ENCODE assay signal across 9 mouse cellular contexts in the genomic region with DNA sequence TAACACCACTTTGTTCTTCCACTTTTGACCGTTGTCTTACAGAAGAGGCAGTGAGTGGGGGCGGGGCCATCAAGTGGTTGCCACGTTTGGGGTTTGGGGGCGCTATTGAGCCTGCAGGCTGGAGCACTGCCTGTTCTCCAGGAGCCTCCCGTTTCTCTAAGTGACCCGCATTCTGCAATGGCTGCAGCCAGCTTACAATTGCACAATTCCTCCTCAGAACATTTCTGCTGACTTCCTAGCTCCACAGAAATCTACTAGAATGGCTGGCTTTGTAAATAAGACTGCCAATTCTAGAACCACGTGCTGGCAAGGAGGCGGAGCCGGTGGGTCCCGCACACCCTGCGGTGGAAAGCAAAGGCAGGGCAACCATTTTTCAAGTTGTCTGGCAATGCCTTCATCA. TPM values are rescaled to one million over a fixed set of nuclear protein-coding genes. Genes with fewer than 3 reads are reported as not detected.
DNase-seq lines count a peak whose midpoint lies in the region; ATAC-seq and TF ChIP-seq lines count a peak whose summit lies in the region.
"Had no signal": no experiment of that assay in that cellular context is flagged by ENCODE, and none has a peak within 500 bp of the region (broad histone marks: within the 10 kb centered on the region; RNA-seq: fewer than 3 reads in every experiment).

No protein-coding gene starts in this region.

- no peak overlapping the region for H3K4me3 ChIP-seq in E14TG2a.4 (replicated peaks; ENCODE audit: low read length)
- H3K4me3 ChIP-seq in hindbrain, embryonic 16.5 days (ENCODE audit: low read length) = 0 out of 2 replicates have a peak overlapping the region, but pooled peaks have one; percentile 1

- H3K36me3 ChIP-seq in E14TG2a.4 (ENCODE audit: insufficient read depth, low read length) = no peaks in the 10 kb centered on the region
- no peaks in the 10 kb centered on the region for H3K36me3 ChIP-seq in hindbrain, embryonic 16.5 days (ENCODE audit: control insufficient read depth, insufficient read depth, low read length)

- TF ChIP-seq CTCF in E14TG2a.4 (conservative IDR thresholded peaks at IDR 0.05; ENCODE audit: low read length) = peak; percentile 40

- H3K9me3 ChIP-seq in E14TG2a.4 (ENCODE audit: low read length) = peaks cover 9% of the 10 kb centered on the region; the same call in 1 of the 2 replicates
- peaks cover 2% of the 10 kb centered on the region; the same call in 1 of the 2 replicates for H3K9me3 ChIP-seq in hindbrain, embryonic 16.5 days (ENCODE audit: control insufficient read depth, low read length)

- no peak overlapping the region for H3K9ac ChIP-seq in hindbrain, embryonic 16.5 days (ENCODE audit: low read depth, low read length)

- peak overlapping the region; percentile 37 for H3K27ac ChIP-seq in hindbrain, embryonic 16.5 days (ENCODE audit: low read depth, low read length)

- H3K4me2 ChIP-seq in hindbrain, embryonic 16.5 days (ENCODE audit: low read length) = peak overlapping the region; percentile 33

- H3K27me3 ChIP-seq in E14TG2a.4 (ENCODE audit: insufficient read depth, low read length) = peaks cover 3% of the 10 kb centered on the region; the same call in 1 of the 2 replicates
- no peaks in the 10 kb centered on the region for H3K27me3 ChIP-seq in hindbrain, embryonic 16.5 days (replicated peaks; ENCODE audit: control insufficient read depth, insufficient read depth, low read length)

- ATAC-seq in CD4-positive, CD25-positive, alpha-beta regulatory T cell, adult 4 months = no peak
- ATAC-seq in hindbrain, embryonic 16.5 days = no peak
- peak; percentile 51; the same call in 1 of the 2 replicates for ATAC-seq in neutrophil, adult 5-6 weeks (ENCODE audit: extremely low read depth, insufficient number of reproducible peaks, low FRiP score, poor library complexity, severe bottlenecking)

- H3K4me1 ChIP-seq in E14TG2a.4 (replicated peaks; ENCODE audit: low read depth, low read length) = peaks cover 35% of the 10 kb centered on the region
- no peaks in the 10 kb centered on the region; the same call in 1 of the 2 replicates for H3K4me1 ChIP-seq in hindbrain, embryonic 16.5 days (ENCODE audit: control insufficient read depth, insufficient read depth, low read depth, low read length)

- DNase-seq in CD4-positive, CD25-positive, alpha-beta regulatory T cell, adult 2 months (ENCODE audit: low read depth, low spot score) = peak; percentile 7
- DNase-seq in embryo, embryonic 11 days = peak; percentile 52
- peak; percentile 58 to 65 for DNase-seq in left cerebral cortex, postnatal 14 days (ENCODE audit: low spot score in 2 of 2)
- peak; percentile 59 to 75 for DNase-seq in urinary bladder, postnatal 4 days (ENCODE audit: low spot score in 2 of 2)

- intact Hi-C loops in left cerebral cortex, postnatal 14 days (cut with DNase I) = no loop called here

- WGBS in hindbrain, embryonic 16.5 days = 36% methylated on average over 11 of the region's 11 CpGs

RNA-seq across cellular contexts. Expression of a gene that starts 3.0 kb away (rescaled TPM):
- polyA plus RNA-seq in CD4-positive, CD25-positive, alpha-beta regulatory T cell, adult 4 months (2017; shearing (Covaris generic)) = not detected
- polyA plus RNA-seq in hindbrain, embryonic 16.5 days (2015; fragmentation: Nextera tagmentation; extraction: Ambion mirVana) = 0.07 and 0.10 TPM in 2 replicates
- total RNA-seq in left cerebral cortex, postnatal 14 days (2021) = 1 to 10 TPM in 1 of 2 experiments, under 1 TPM in 1; 0.80 to 1.1 TPM
- total RNA-seq in neutrophil, adult 5-6 weeks (2017) = 146 and 152 TPM in 2 replicates

RNA-seq across cellular contexts. Expression of a gene that starts 11.8 kb away (rescaled TPM):
- 10 to 100 TPM in 1 of 2 experiments, 1 to 10 TPM in 1; 8.6 to 14.2 TPM for polyA plus RNA-seq in CD4-positive, CD25-positive, alpha-beta regulatory T cell, adult 4 months (2017; shearing (Covaris generic))
- 11.4 and 15.5 TPM in 2 replicates for polyA plus RNA-seq in hindbrain, embryonic 16.5 days (2015; fragmentation: Nextera tagmentation; extraction: Ambion mirVana)
- total RNA-seq in left cerebral cortex, postnatal 14 days (2021) = 10 to 100 TPM; 12.5 to 14.0 TPM
- total RNA-seq in neutrophil, adult 5-6 weeks (2017) = 9.2 and 14.0 TPM in 2 replicates

RNA-seq across cellular contexts. Expression of a gene that starts 37.6 kb away (rescaled TPM):
- polyA plus RNA-seq in CD4-positive, CD25-positive, alpha-beta regulatory T cell, adult 4 months (2017; shearing (Covaris generic)) = not detected
- not detected in 2 replicates for polyA plus RNA-seq in hindbrain, embryonic 16.5 days (2015; fragmentation: Nextera tagmentation; extraction: Ambion mirVana)
- not detected for total RNA-seq in left cerebral cortex, postnatal 14 days (2021)
- not detected in 2 replicates for total RNA-seq in neutrophil, adult 5-6 weeks (2017)
- polyA plus RNA-seq: frontal cortex, adult 2 months had no signal

RNA-seq across cellular contexts. Expression of a gene that starts 54.7 kb away (rescaled TPM):
- not detected for polyA plus RNA-seq in CD4-positive, CD25-positive, alpha-beta regulatory T cell, adult 4 months (2017; shearing (Covaris generic))
- polyA plus RNA-seq in hindbrain, embryonic 16.5 days (2015; fragmentation: Nextera tagmentation; extraction: Ambion mirVana) = not detected in 2 replicates
- total RNA-seq in left cerebral cortex, postnatal 14 days (2021) = not detected
- total RNA-seq in neutrophil, adult 5-6 weeks (2017) = not detected in 2 replicates
- polyA plus RNA-seq: frontal cortex, adult 2 months had no signal

Comparison
In these comparisons a context has a peak if more than half of its experiments do, and no peak if none do; other contexts are left out.
1. DNase-seq: peak in every context shown above with its lines; median percentile 67 in urinary bladder, postnatal 4 days; 62 in left cerebral cortex, postnatal 14 days; 52 in embryo, embryonic 11 days; 7 in CD4-positive, CD25-positive, alpha-beta regulatory T cell, adult 2 months.
2. RNA of a gene that starts 3.0 kb away (total RNA-seq): 146 to 152 TPM in neutrophil, adult 5-6 weeks; 0.80 to 1.1 TPM in left cerebral cortex, postnatal 14 days; every median in the first group is over 10 times any median in the second.